Mouse (Mus musculus): Measurements from ENCODE around the gene Sik1.

- TF ChIP-seq POLR2A (IDR thresholded peaks at IDR 0.05; ENCODE audit: borderline replicate concordance, low read depth, low read length) (no peak), CTCF (IDR thresholded peaks at IDR 0.05; ENCODE audit: low read depth, low read length) (no peak)
Measured at GRCm38 (mm10) chr17:31877181-31877581, 21.6 kb upstream of the Sik1 start.
